Mouse (Mus musculus): ENCODE measurements around the gene Plxnb1.

DNA sequence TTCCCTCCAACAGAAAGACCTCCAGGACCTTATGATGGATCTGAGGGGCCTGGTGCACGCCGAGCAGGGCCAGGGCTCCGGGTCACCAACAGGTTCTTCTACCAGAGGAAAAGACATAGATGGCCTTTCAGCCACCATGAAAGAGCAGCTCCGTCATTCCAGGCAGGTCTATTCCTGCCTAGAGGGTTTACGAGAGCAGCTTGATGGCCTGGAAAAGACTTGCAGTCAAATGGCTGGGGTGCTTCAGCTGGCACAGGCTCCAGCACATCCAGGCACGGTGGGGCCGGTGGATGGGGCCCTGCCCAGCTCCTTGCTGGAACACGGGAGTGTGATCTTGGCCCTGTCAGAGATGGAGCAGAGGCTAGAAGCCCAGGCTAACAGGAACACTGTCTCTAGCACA, 3.4 kb upstream of the Plxnb1 start:
- no peak for TF ChIP-seq CTCF (IDR thresholded peaks at IDR 0.05; ENCODE audit: insufficient read depth, low read depth, low read length)
- no peak for TF ChIP-seq POLR2A (IDR thresholded peaks at IDR 0.05; ENCODE audit: insufficient read depth, low read depth, low read length)
